Mouse (Mus musculus): ENCODE measurements at regions not wholly inside any gene's neighbourhood (a gene's known extent, or its start where the extent isn't known, plus 50 kb on each side); places are given as distances from the start of the nearest gene placed in this dataset.
"Not testable (repeated sequence)": the region's sequence is repeated elsewhere in the genome, so short reads cannot be mapped to it uniquely, and the experiment has no call there.

GRCm38 (mm10) chr7:39716340-39717150, 199.0 kb downstream of the Zfp619 start:
- no peaks in the 10 kb centered on the region for H3K4me1 ChIP-seq (ENCODE audit: control insufficient read depth, insufficient read depth, low read length)
- no peaks in the 10 kb centered on the region for H3K27me3 ChIP-seq (replicated peaks; ENCODE audit: control insufficient read depth, insufficient read depth, low read length)
- TF ChIP-seq POLR2A (IDR thresholded peaks at IDR 0.05; ENCODE audit: low read depth, low read length), result no peak
- peak; percentile 32; the same call in 1 of the 2 replicates for TF ChIP-seq CTCF (conservative IDR thresholded peaks at IDR 0.05; ENCODE audit: insufficient read depth, insufficient read length, low read depth, low read length)
- peak; percentile 53 for DNase-seq
- no peak overlapping the region for H3K27ac ChIP-seq (ENCODE audit: insufficient read depth, low read depth, low read length)
- WGBS, result 25% methylated on average over 11 of the region's 11 CpGs
- no peak overlapping the region for H3K4me3 ChIP-seq (ENCODE audit: insufficient read depth, low read depth, low read length)
- H3K36me3 ChIP-seq (ENCODE audit: control insufficient read depth, insufficient read depth, low read length), result no peaks in the 10 kb centered on the region

- DNase-seq, result no peak
- no peak overlapping the region for H3K27ac ChIP-seq (ENCODE audit: insufficient read depth, low read depth, low read length)
- no peaks in the 10 kb centered on the region for H3K4me1 ChIP-seq (ENCODE audit: control insufficient read depth, insufficient read depth, low read length)
- 70% methylated on average over 12 of the region's 12 CpGs for WGBS
- TF ChIP-seq POLR2A (IDR thresholded peaks at IDR 0.05; ENCODE audit: low read depth, low read length) (no peak), CTCF (conservative IDR thresholded peaks at IDR 0.05; ENCODE audit: insufficient read depth, insufficient read length, low read depth, low read length) (no peak)
- H3K27me3 ChIP-seq (replicated peaks; ENCODE audit: control insufficient read depth, insufficient read depth, low read length), result no peaks in the 10 kb centered on the region
- H3K4me3 ChIP-seq (ENCODE audit: insufficient read depth, low read depth, low read length), result no peak overlapping the region
- no peaks in the 10 kb centered on the region for H3K36me3 ChIP-seq (ENCODE audit: control insufficient read depth, insufficient read depth, low read length)
Measured at GRCm38 (mm10) chr7:39727935-39728557, 210.5 kb downstream of the Zfp619 start.

- no peaks in the 10 kb centered on the region for H3K27me3 ChIP-seq (replicated peaks; ENCODE audit: control insufficient read depth, insufficient read depth, low read length)
- TF ChIP-seq CTCF (conservative IDR thresholded peaks at IDR 0.05; ENCODE audit: insufficient read depth, insufficient read length, low read depth, low read length) (no peak), POLR2A (IDR thresholded peaks at IDR 0.05; ENCODE audit: low read depth, low read length) (no peak)
- 73% methylated on average over 7 of the region's 7 CpGs for whole genome bisulfite sequencing
- DNase-seq, result no peak
- H3K4me1 ChIP-seq (ENCODE audit: control insufficient read depth, insufficient read depth, low read length), result no peaks in the 10 kb centered on the region
- H3K36me3 ChIP-seq (ENCODE audit: control insufficient read depth, insufficient read depth, low read length), result no peaks in the 10 kb centered on the region
- H3K27ac ChIP-seq (ENCODE audit: insufficient read depth, low read depth, low read length), result no peak overlapping the region
- H3K4me3 ChIP-seq (ENCODE audit: insufficient read depth, low read depth, low read length), result no peak overlapping the region
Measured at GRCm38 (mm10) chr7:39728930-39729329, 211.4 kb downstream of the Zfp619 start.

- no peak for DNase-seq
- no peak overlapping the region for H3K4me3 ChIP-seq (ENCODE audit: insufficient read depth, low read depth, low read length)
- TF ChIP-seq CTCF (conservative IDR thresholded peaks at IDR 0.05; ENCODE audit: insufficient read depth, insufficient read length, low read depth, low read length) (no peak), POLR2A (IDR thresholded peaks at IDR 0.05; ENCODE audit: low read depth, low read length) (no peak)
- H3K4me1 ChIP-seq (ENCODE audit: control insufficient read depth, insufficient read depth, low read length), result no peaks in the 10 kb centered on the region
- WGBS, result 45% methylated on average over 3 of the region's 3 CpGs
- H3K36me3 ChIP-seq (ENCODE audit: control insufficient read depth, insufficient read depth, low read length), result no peaks in the 10 kb centered on the region
- H3K27me3 ChIP-seq (replicated peaks; ENCODE audit: control insufficient read depth, insufficient read depth, low read length), result no peaks in the 10 kb centered on the region
- H3K27ac ChIP-seq (ENCODE audit: insufficient read depth, low read depth, low read length), result no peak overlapping the region
Measured at GRCm38 (mm10) chr7:39729723-39730122, 212.2 kb downstream of the Zfp619 start.

GRCm38 (mm10) chr7:39732790-39733189, 215.2 kb downstream of the Zfp619 start:
- Histone ChIP-seq H3K4me3 (ENCODE audit: insufficient read depth, low read depth, low read length) (no peak overlapping the region), H3K27ac (ENCODE audit: insufficient read depth, low read depth, low read length) (no peak overlapping the region), H3K27me3 (replicated peaks; ENCODE audit: control insufficient read depth, insufficient read depth, low read length) (no peaks in the 10 kb centered on the region), H3K4me1 (ENCODE audit: control insufficient read depth, insufficient read depth, low read length) (peaks cover 4% of the 10 kb centered on the region; the same call in 1 of the 2 replicates), H3K36me3 (ENCODE audit: control insufficient read depth, insufficient read depth, low read length) (no peaks in the 10 kb centered on the region)
- TF ChIP-seq CTCF (conservative IDR thresholded peaks at IDR 0.05; ENCODE audit: insufficient read depth, insufficient read length, low read depth, low read length) (no peak), POLR2A (IDR thresholded peaks at IDR 0.05; ENCODE audit: low read depth, low read length) (no peak)
- DNase-seq, result no peak
- 44% methylated on average over 1 of the region's 1 CpGs for WGBS

- H3K27ac ChIP-seq (ENCODE audit: insufficient read depth, low read depth, low read length); H3K27me3 ChIP-seq (replicated peaks; ENCODE audit: control insufficient read depth, insufficient read depth, low read length); DNase-seq; H3K36me3 ChIP-seq (ENCODE audit: control insufficient read depth, insufficient read depth, low read length); H3K4me3 ChIP-seq (ENCODE audit: insufficient read depth, low read depth, low read length); H3K4me1 ChIP-seq (ENCODE audit: control insufficient read depth, insufficient read depth, low read length): not testable (repeated sequence)
Measured at GRCm38 (mm10) chr7:39748395-39748794, 230.8 kb downstream of the Zfp619 start.

GRCm38 (mm10) chr7:39750448-39750847, 232.9 kb downstream of the Zfp619 start:
- TF ChIP-seq CTCF (conservative IDR thresholded peaks at IDR 0.05; ENCODE audit: insufficient read depth, insufficient read length, low read depth, low read length), result no peak
- no peak for TF ChIP-seq POLR2A (IDR thresholded peaks at IDR 0.05; ENCODE audit: low read depth, low read length)
- WGBS, result 81% methylated on average over 7 of the region's 7 CpGs
- H3K27ac ChIP-seq (ENCODE audit: insufficient read depth, low read depth, low read length), result no peak overlapping the region
- no peaks in the 10 kb centered on the region for H3K27me3 ChIP-seq (replicated peaks; ENCODE audit: control insufficient read depth, insufficient read depth, low read length)
- no peak for DNase-seq
- H3K36me3 ChIP-seq (ENCODE audit: control insufficient read depth, insufficient read depth, low read length), result no peaks in the 10 kb centered on the region
- H3K4me1 ChIP-seq (ENCODE audit: control insufficient read depth, insufficient read depth, low read length), result no peaks in the 10 kb centered on the region
- H3K4me3 ChIP-seq (ENCODE audit: insufficient read depth, low read depth, low read length), result no peak overlapping the region

All from kidney, adult 2 months (tissue).